Mouse (Mus musculus): Measurements from ENCODE around the gene Rab25. TPM values are rescaled to one million over a fixed set of nuclear protein-coding genes. Genes with fewer than 3 reads are reported as not detected.

The Rab25 gene
- total and polyA plus RNA-seq, 3 experiments, result 0.96 to 1.9 TPM; not detected in 1

- peak; percentile 84 for TF ChIP-seq RCOR1 (IDR thresholded peaks at IDR 0.05; ENCODE audit: low read depth, low read length)
- peak; percentile 76; the same call in 1 of the 2 replicates for TF ChIP-seq MAZ (IDR thresholded peaks at IDR 0.05; ENCODE audit: low read depth, low read length)
- TF ChIP-seq ZC3H11A (IDR thresholded peaks at IDR 0.05; ENCODE audit: low read depth, low read length), result no peak
- TF ChIP-seq POLR2AphosphoS2 (IDR thresholded peaks at IDR 0.05; ENCODE audit: low read length), result peak; percentile 68
- TF ChIP-seq MYB (IDR thresholded peaks at IDR 0.05; ENCODE audit: low read depth, low read length), result 0 out of 2 replicates have a peak, but pooled peaks have one; percentile 13
- no peak for TF ChIP-seq ZNF384 (IDR thresholded peaks at IDR 0.05; ENCODE audit: low read depth, low read length)
- TF ChIP-seq GATA1 (IDR thresholded peaks at IDR 0.05; ENCODE audit: low read depth, low read length), result peak; percentile 98
- peak; percentile 93 for TF ChIP-seq TCF12 (IDR thresholded peaks at IDR 0.05; ENCODE audit: low read depth, low read length)
- TF ChIP-seq JUND (IDR thresholded peaks at IDR 0.05; ENCODE audit: low read depth, low read length), result peak; percentile 56; the same call in 1 of the 2 replicates
- peak; percentile 65 for TF ChIP-seq ELF1 (IDR thresholded peaks at IDR 0.05; ENCODE audit: low read depth, low read length)
- TF ChIP-seq HCFC1 (IDR thresholded peaks at IDR 0.05; ENCODE audit: low read depth, low read length), result peak; percentile 56
- TF ChIP-seq GABPA (IDR thresholded peaks at IDR 0.05; ENCODE audit: low read depth, low read length), result no peak
- TF ChIP-seq MXI1 (IDR thresholded peaks at IDR 0.05; ENCODE audit: low read depth, low read length), result peak; percentile 95
- peak; percentile 90 for TF ChIP-seq BHLHE40 (IDR thresholded peaks at IDR 0.05; ENCODE audit: borderline replicate concordance, low read depth, low read length)
- no peak for TF ChIP-seq UBTF (IDR thresholded peaks at IDR 0.05; ENCODE audit: borderline replicate concordance, insufficient read depth, low read depth, low read length)
These were observed 53.1 kb downstream of the Rab25 start (continued) for GRCm38 (mm10) chr3:88494836-88495628.

- peaks cover 0 to 68% of the 10 kb centered on the region in 2 experiments; a peak in 2 of 4 replicates for H3K36me3 ChIP-seq (ENCODE audit: control insufficient read depth in 1 of 2, insufficient read depth in 2 of 2, low read length in 2 of 2)
- TF ChIP-seq USF2 (IDR thresholded peaks at IDR 0.05; ENCODE audit: borderline replicate concordance in 1 of 2, insufficient read depth in 1 of 2, low read depth in 1 of 2, low read length in 2 of 2) (no peak), SMC3 (IDR thresholded peaks at IDR 0.05; ENCODE audit: low read depth, low read length) (no peak), GABPA (IDR thresholded peaks at IDR 0.05; ENCODE audit: low read depth, low read length) (no peak), ZNF384 (IDR thresholded peaks at IDR 0.05; ENCODE audit: low read depth, low read length) (no peak), RAD21 (IDR thresholded peaks at IDR 0.05; ENCODE audit: low read depth, low read length) (no peak), MYC (IDR thresholded peaks at IDR 0.05; ENCODE audit: low read depth, low read length) (0 out of 2 replicates have a peak, but pooled peaks have one; percentile 18), POLR2A (IDR thresholded peaks at IDR 0.05; ENCODE audit: control insufficient read depth in 1 of 2, insufficient read depth in 1 of 2, low read depth in 1 of 2, low read length in 2 of 2, poor library complexity in 1 of 2) (no peak), CHD1 (IDR thresholded peaks at IDR 0.05; ENCODE audit: low read depth, low read length) (no peak), MYB (IDR thresholded peaks at IDR 0.05; ENCODE audit: low read depth, low read length) (no peak), ELF1 (IDR thresholded peaks at IDR 0.05; ENCODE audit: low read depth, low read length) (no peak), ZC3H11A (IDR thresholded peaks at IDR 0.05; ENCODE audit: low read depth, low read length) (no peak), CTCF (IDR thresholded peaks at IDR 0.05 in 2 of 3, conservative IDR thresholded peaks at IDR 0.05 in 1 of 3; ENCODE audit: control insufficient read depth in 1 of 3, insufficient read depth in 1 of 3, low read depth in 2 of 3, low read length in 3 of 3, poor library complexity in 1 of 3, severe bottlenecking in 1 of 3) (no peak), SIN3A (IDR thresholded peaks at IDR 0.05; ENCODE audit: low read length) (0 out of 2 replicates have a peak, but pooled peaks have one; percentile 25), EP300 (IDR thresholded peaks at IDR 0.05; ENCODE audit: low read depth in 1 of 2, low read length in 2 of 2) (peak in 1 of 2 experiments; percentile 28; a peak in 1 of 4 replicates), MAX (IDR thresholded peaks at IDR 0.05; ENCODE audit: low read length) (no peak; the same call in 1 of the 2 replicates), TCF12 (IDR thresholded peaks at IDR 0.05; ENCODE audit: low read depth, low read length) (0 out of 2 replicates have a peak, but pooled peaks have one; percentile 3), BHLHE40 (IDR thresholded peaks at IDR 0.05; ENCODE audit: borderline replicate concordance, low read depth, low read length) (no peak), ZMIZ1 (IDR thresholded peaks at IDR 0.05; ENCODE audit: low read depth, low read length) (no peak), NELFE (IDR thresholded peaks at IDR 0.05; ENCODE audit: low read depth, low read length) (no peak), POLR2AphosphoS2 (IDR thresholded peaks at IDR 0.05; ENCODE audit: low read length) (no peak), USF1 (IDR thresholded peaks at IDR 0.05; ENCODE audit: low read depth, low read length) (no peak), MXI1 (IDR thresholded peaks at IDR 0.05; ENCODE audit: low read depth, low read length) (peak; percentile 85), ZKSCAN1 (IDR thresholded peaks at IDR 0.05; ENCODE audit: low read depth, low read length) (peak; percentile 46; the same call in 1 of the 2 replicates), UBTF (IDR thresholded peaks at IDR 0.05; ENCODE audit: borderline replicate concordance, insufficient read depth, low read depth, low read length) (no peak)
These were observed 54.2 kb downstream of the Rab25 start for GRCm38 (mm10) chr3:88493706-88494582.

More at GRCm38 (mm10) chr3:88493706-88494582, 54.2 kb downstream of the Rab25 start:
- Histone ChIP-seq H3K79me2 (ENCODE audit: control insufficient read depth, insufficient read depth, low read length, poor library complexity) (peaks cover 42% of the 10 kb centered on the region), H3K4me3 (ENCODE audit: control insufficient read depth in 1 of 2, insufficient read depth in 1 of 2, low read depth in 2 of 2, low read length in 2 of 2) (peak overlapping the region; percentile 49 to 50), H3K27ac (ENCODE audit: control insufficient read depth, low read depth, low read length) (peak overlapping the region; percentile 84), H3K27me3 (ENCODE audit: control insufficient read depth in 1 of 2, insufficient read depth in 2 of 2, low read length in 2 of 2) (no peaks in the 10 kb centered on the region), H3K9ac (ENCODE audit: control insufficient read depth, low read depth, low read length, poor library complexity, severe bottlenecking) (peak overlapping the region; percentile 87), H3K9me3 (replicated peaks; ENCODE audit: insufficient read depth, low read length) (no peaks in the 10 kb centered on the region), H3K4me1 (ENCODE audit: control insufficient read depth in 1 of 2, insufficient read depth in 2 of 2, low read length in 2 of 2) (peaks cover 46 to 59% of the 10 kb centered on the region in 2 experiments)
- peak; percentile 74 for DNase-seq (ENCODE audit: low read depth, low spot score)
